In the genomic region with DNA sequence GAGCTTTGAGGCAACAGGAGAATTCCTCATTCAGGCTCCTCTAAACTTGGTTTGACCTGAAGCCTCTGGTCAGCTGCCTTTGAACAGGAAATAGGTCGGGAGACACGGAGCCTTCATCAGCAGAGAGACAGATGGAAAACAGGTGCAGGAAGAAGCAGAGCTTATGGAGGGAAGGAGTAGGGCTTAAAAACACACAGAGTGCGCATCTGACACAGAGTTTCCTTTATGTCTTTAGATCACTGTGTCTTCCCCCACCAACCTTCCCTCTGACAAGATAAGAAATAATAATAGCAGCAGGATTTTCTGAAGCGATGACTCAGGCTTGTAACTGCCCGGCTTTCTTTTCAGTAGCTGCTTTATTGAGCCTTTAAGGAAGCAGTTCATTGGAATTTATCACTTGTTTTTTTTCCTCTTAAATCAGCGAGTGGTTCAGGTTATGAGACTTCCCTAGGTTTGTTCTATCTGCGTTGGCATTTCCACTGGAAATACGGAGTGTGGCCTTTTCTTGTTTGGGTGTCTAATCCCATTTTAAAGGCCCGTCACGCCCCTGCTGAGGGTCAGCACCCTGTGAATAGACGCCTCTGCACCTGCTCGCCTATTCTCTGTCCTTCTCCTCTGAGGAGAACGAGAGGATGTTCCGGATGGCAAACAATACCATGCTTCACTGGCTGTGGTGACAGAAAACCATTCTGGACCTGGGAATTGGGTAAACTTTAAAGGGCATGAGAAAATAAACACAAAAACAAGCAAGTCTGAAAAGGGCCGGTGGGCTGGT, we compare ENCODE assay signal across 12 mouse cellular contexts. TPM values are rescaled to one million over a fixed set of nuclear protein-coding genes. Genes with fewer than 3 reads are reported as not detected.
DNase-seq lines count a peak whose midpoint lies in the region; ATAC-seq and TF ChIP-seq lines count a peak whose summit lies in the region.
"Had no signal": no experiment of that assay in that cellular context is flagged by ENCODE, and none has a peak within 500 bp of the region (broad histone marks: within the 10 kb centered on the region; RNA-seq: fewer than 3 reads in every experiment).

No protein-coding gene starts in this region.

- no peaks in the 10 kb centered on the region for H3K36me3 ChIP-seq in kidney, embryonic 14.5 days (ENCODE audit: control insufficient read depth, insufficient read depth, low read length)
- H3K36me3 ChIP-seq in kidney, adult 2 months (ENCODE audit: control insufficient read depth, insufficient read depth, low read length) = no peaks in the 10 kb centered on the region
- H3K36me3 ChIP-seq in ES-Bruce4 (ENCODE audit: control insufficient read depth, insufficient read depth, low read length, poor library complexity, severe bottlenecking) = no peaks in the 10 kb centered on the region
- peaks cover 13% of the 10 kb centered on the region for H3K36me3 ChIP-seq in embryonic facial prominence, embryonic 10.5 days (replicated peaks)
- H3K36me3 ChIP-seq in myocyte (ENCODE audit: control insufficient read depth, insufficient read depth) = no peaks in the 10 kb centered on the region

- H3K4me2 ChIP-seq in kidney, embryonic 14.5 days (replicated peaks; ENCODE audit: low read depth, low read length) = no peak overlapping the region
- H3K4me2 ChIP-seq in myocyte (ENCODE audit: low read depth) = peak overlapping the region; percentile 62

- 0 out of 2 replicates have a peak, but pooled peaks have one; percentile 42 for TF ChIP-seq EP300 in ES-Bruce4 (IDR thresholded peaks at IDR 0.05; ENCODE audit: insufficient read depth, low read depth, low read length)

- no peak overlapping the region for H3ac ChIP-seq in myocyte (ENCODE audit: control insufficient read depth, insufficient read length)

- no peak overlapping the region for H3K4me3 ChIP-seq in kidney, embryonic 14.5 days (ENCODE audit: low read length)
- H3K4me3 ChIP-seq in kidney, adult 2 months (ENCODE audit: insufficient read depth, low read depth, low read length) = no peak overlapping the region
- H3K4me3 ChIP-seq in ES-Bruce4 (ENCODE audit: low read depth, low read length) (no peak overlapping the region), myocyte (no peak overlapping the region)
- H3K4me3 ChIP-seq in embryonic facial prominence, embryonic 10.5 days = no peak overlapping the region
- H3K4me3 ChIP-seq: heart, embryonic 10.5 days had no signal

- TF ChIP-seq POLR2A in kidney, adult 2 months (IDR thresholded peaks at IDR 0.05; ENCODE audit: low read depth, low read length) = no peak
- no peak for TF ChIP-seq POLR2A in ES-Bruce4 (IDR thresholded peaks at IDR 0.05; ENCODE audit: insufficient read depth, low read length)
- no peak for TF ChIP-seq POLR2A in myocyte (IDR thresholded peaks at IDR 0.05; ENCODE audit: insufficient read length, low read depth)

- H3K9me3 ChIP-seq in kidney, embryonic 14.5 days (ENCODE audit: control insufficient read depth, low read length) = peaks cover 12% of the 10 kb centered on the region
- H3K9me3 ChIP-seq in ES-Bruce4 (replicated peaks; ENCODE audit: control insufficient read depth, insufficient read depth, low read length, poor library complexity, severe bottlenecking) = peaks cover 11% of the 10 kb centered on the region; the same call in 1 of the 2 replicates
- peaks cover 15% of the 10 kb centered on the region for H3K9me3 ChIP-seq in embryonic facial prominence, embryonic 10.5 days

- H3K27me3 ChIP-seq in kidney, embryonic 14.5 days (ENCODE audit: control insufficient read depth, insufficient read depth, low read length) = no peaks in the 10 kb centered on the region
- no peaks in the 10 kb centered on the region for H3K27me3 ChIP-seq in kidney, adult 2 months (replicated peaks; ENCODE audit: control insufficient read depth, insufficient read depth, low read length)
- no peaks in the 10 kb centered on the region for H3K27me3 ChIP-seq in ES-Bruce4 (ENCODE audit: control insufficient read depth, insufficient read depth, low read length, poor library complexity, severe bottlenecking)
- peaks cover 51% of the 10 kb centered on the region for H3K27me3 ChIP-seq in embryonic facial prominence, embryonic 10.5 days (replicated peaks; ENCODE audit: low read depth, poor library complexity, severe bottlenecking)
- H3K27me3 ChIP-seq in myocyte (ENCODE audit: control insufficient read depth, insufficient read depth, insufficient read length) = no peaks in the 10 kb centered on the region

- 0 out of 2 replicates have a peak, but pooled peaks have one; percentile 50 for ATAC-seq in kidney, embryonic 14.5 days (ENCODE audit: low FRiP score, low TSS enrichment)
- ATAC-seq: forebrain, embryonic 16.5 days had no signal

- no peak overlapping the region for H3K9ac ChIP-seq in kidney, embryonic 14.5 days (ENCODE audit: low read depth, low read length)
- H3K9ac ChIP-seq in ES-Bruce4 (ENCODE audit: low read depth, poor library complexity, severe bottlenecking) = no peak overlapping the region
- H3K9ac ChIP-seq: liver, embryonic 14.5 days had no signal

- peaks cover 25% of the 10 kb centered on the region for H3K4me1 ChIP-seq in kidney, embryonic 14.5 days (ENCODE audit: control insufficient read depth, insufficient read depth, low read length)
- H3K4me1 ChIP-seq in kidney, adult 2 months (ENCODE audit: control insufficient read depth, insufficient read depth, low read length) = 0 out of 2 replicates have a peak, but pooled peaks cover 3% of the 10 kb centered on the region
- peaks cover 12% of the 10 kb centered on the region for H3K4me1 ChIP-seq in ES-Bruce4 (ENCODE audit: control insufficient read depth, insufficient read depth, low read length)
- H3K4me1 ChIP-seq in embryonic facial prominence, embryonic 10.5 days = peaks cover 35% of the 10 kb centered on the region

- H3K27ac ChIP-seq in kidney, embryonic 14.5 days (ENCODE audit: low read depth, low read length) = no peak overlapping the region; the same call in 1 of the 2 replicates
- H3K27ac ChIP-seq in kidney, adult 2 months (ENCODE audit: insufficient read depth, low read depth, low read length) = no peak overlapping the region
- H3K27ac ChIP-seq in ES-Bruce4 (ENCODE audit: insufficient read depth, low read length) = no peak overlapping the region
- peak overlapping the region; percentile 30; the same call in 1 of the 2 replicates for H3K27ac ChIP-seq in embryonic facial prominence, embryonic 10.5 days (replicated peaks)
- H3K27ac ChIP-seq: heart, embryonic 10.5 days; kidney, postnatal 0 days; liver, embryonic 14.5 days had no signal

- no peaks in the 10 kb centered on the region for H3K79me2 ChIP-seq in myocyte (ENCODE audit: control insufficient read depth, insufficient read depth)

- TF ChIP-seq CTCF in kidney, adult 2 months (conservative IDR thresholded peaks at IDR 0.05; ENCODE audit: insufficient read depth, insufficient read length, low read depth, low read length) = no peak
- no peak for TF ChIP-seq CTCF in ES-Bruce4 (IDR thresholded peaks at IDR 0.05; ENCODE audit: low read depth, low read length)

- DNase-seq in kidney, adult 2 months = no peak
- no peak for DNase-seq in embryonic facial prominence, embryonic 10.5 days (ENCODE audit: low spot score)
- DNase-seq in adrenal gland, postnatal 36 days = no peak
- no peak for DNase-seq in thymus, postnatal 10 days (ENCODE audit: low spot score in 2 of 2)
- DNase-seq: right cerebral cortex, postnatal 14 days had no signal

- 21% methylated on average over 15 of the region's 15 CpGs for WGBS in kidney, embryonic 14.5 days
- WGBS in kidney, adult 2 months = 53% methylated on average over 15 of the region's 15 CpGs
- 18% methylated on average over 15 of the region's 15 CpGs for WGBS in embryonic facial prominence, embryonic 10.5 days

TF ChIP-seq in myocyte, 11 proteins besides CTCF, POLR2A, EP300 and RAD21:
- TF ChIP-seq TCF12 (IDR thresholded peaks at IDR 0.05; ENCODE audit: insufficient read depth, poor library complexity, severe bottlenecking) = peak; percentile 91
- TF ChIP-seq REST (IDR thresholded peaks at IDR 0.05; ENCODE audit: insufficient read depth, insufficient read length) = no peak
- TF ChIP-seq E2F4 (IDR thresholded peaks at IDR 0.05; ENCODE audit: insufficient read depth) = no peak
- no peak for TF ChIP-seq SRF (IDR thresholded peaks at IDR 0.05; ENCODE audit: control insufficient read depth, insufficient read length, low read depth)
- no peak for TF ChIP-seq MAX (IDR thresholded peaks at IDR 0.05; ENCODE audit: low read depth)
- peak in 2 of 3 experiments; percentile 67 to 71 for TF ChIP-seq MYOG (IDR thresholded peaks at IDR 0.05; ENCODE audit: control insufficient read depth in 1 of 3, insufficient read depth in 1 of 3, insufficient read length in 2 of 3, low read depth in 2 of 3)
- no peak for TF ChIP-seq POLR2AphosphoS2 (IDR thresholded peaks at IDR 0.05; ENCODE audit: insufficient read length, low read depth)
- TF ChIP-seq USF1 (IDR thresholded peaks at IDR 0.05; ENCODE audit: low read depth) = no peak
- peak; percentile 73 to 92 (median 90) for TF ChIP-seq MYOD1 (IDR thresholded peaks at IDR 0.05; ENCODE audit: control insufficient read depth in 1 of 3, insufficient read length in 2 of 3, low read depth in 2 of 3)
- TF ChIP-seq CEBPB (IDR thresholded peaks at IDR 0.05; ENCODE audit: insufficient read depth, poor library complexity, severe bottlenecking) = no peak
- no peak for TF ChIP-seq TCF3 (IDR thresholded peaks at IDR 0.05; ENCODE audit: insufficient read length, low read depth)

RNA-seq across cellular contexts. Expression of a gene that starts 32.7 kb away (rescaled TPM):
- polyA plus RNA-seq in kidney, embryonic 14.5 days (2014; fragmentation: Nextera tagmentation; extraction: Ambion mirVana) = 41.7 and 49.8 TPM in 2 replicates
- 47.3 and 50.2 TPM in 2 replicates for polyA plus RNA-seq in kidney, adult 2 months (2012; rRNA removed)
- 30.1 and 30.5 TPM in 2 replicates for polyA plus RNA-seq in ES-Bruce4 (2011; ENCODE audit: insufficient read depth, insufficient read length, low read depth, missing spikeins)
- 17.9 and 18.4 TPM in 2 replicates for polyA plus RNA-seq in embryonic facial prominence, embryonic 10.5 days (2016; fragmentation: Nextera tagmentation; extraction: Ambion mirVana)
- 20.6 TPM for polyA plus RNA-seq in myocyte (2012; fragmentation: generic; extraction: Trizol)
- 10 to 100 TPM; 25.1 to 31.4 TPM for total RNA-seq in adrenal gland, postnatal 36 days (2021)

RNA-seq across cellular contexts. Expression of a gene that starts 51.8 kb away (rescaled TPM):
- polyA plus RNA-seq in kidney, embryonic 14.5 days (2014; fragmentation: Nextera tagmentation; extraction: Ambion mirVana) = 8.1 and 9.4 TPM in 2 replicates
- polyA plus RNA-seq in kidney, adult 2 months (2012; rRNA removed) = 9.3 and 10.8 TPM in 2 replicates
- polyA plus RNA-seq in ES-Bruce4 (2011; ENCODE audit: insufficient read depth, insufficient read length, low read depth, missing spikeins) (3.0 and 3.1 TPM in 2 replicates), myocyte (2012; fragmentation: generic; extraction: Trizol) (27.4 TPM)
- polyA plus RNA-seq in embryonic facial prominence, embryonic 10.5 days (2016; fragmentation: Nextera tagmentation; extraction: Ambion mirVana) = 3.1 and 4.1 TPM in 2 replicates
- under 1 TPM in 1 of 2 experiments, not detected in 1; 0.36 TPM for total RNA-seq in adrenal gland, postnatal 36 days (2021)
